Mouse (Mus musculus): Measurements from ENCODE around the gene Nudt11. TPM values are rescaled to one million over a fixed set of nuclear protein-coding genes. Genes with fewer than 3 reads are reported as not detected.
"Not testable (repeated sequence)": the region's sequence is repeated elsewhere in the genome, so short reads cannot be mapped to it uniquely, and the experiment has no call there.

Nudt11 gene
- total RNA-seq (2012; rRNA removed): not detected in 2 replicates
- polyA plus RNA-seq (2012; ENCODE audit: insufficient read depth in 1 of 2, insufficient read length in 2 of 2, low read depth in 1 of 2, low replicate concordance in 2 of 2, missing spikeins in 1 of 2): not detected

DNA sequence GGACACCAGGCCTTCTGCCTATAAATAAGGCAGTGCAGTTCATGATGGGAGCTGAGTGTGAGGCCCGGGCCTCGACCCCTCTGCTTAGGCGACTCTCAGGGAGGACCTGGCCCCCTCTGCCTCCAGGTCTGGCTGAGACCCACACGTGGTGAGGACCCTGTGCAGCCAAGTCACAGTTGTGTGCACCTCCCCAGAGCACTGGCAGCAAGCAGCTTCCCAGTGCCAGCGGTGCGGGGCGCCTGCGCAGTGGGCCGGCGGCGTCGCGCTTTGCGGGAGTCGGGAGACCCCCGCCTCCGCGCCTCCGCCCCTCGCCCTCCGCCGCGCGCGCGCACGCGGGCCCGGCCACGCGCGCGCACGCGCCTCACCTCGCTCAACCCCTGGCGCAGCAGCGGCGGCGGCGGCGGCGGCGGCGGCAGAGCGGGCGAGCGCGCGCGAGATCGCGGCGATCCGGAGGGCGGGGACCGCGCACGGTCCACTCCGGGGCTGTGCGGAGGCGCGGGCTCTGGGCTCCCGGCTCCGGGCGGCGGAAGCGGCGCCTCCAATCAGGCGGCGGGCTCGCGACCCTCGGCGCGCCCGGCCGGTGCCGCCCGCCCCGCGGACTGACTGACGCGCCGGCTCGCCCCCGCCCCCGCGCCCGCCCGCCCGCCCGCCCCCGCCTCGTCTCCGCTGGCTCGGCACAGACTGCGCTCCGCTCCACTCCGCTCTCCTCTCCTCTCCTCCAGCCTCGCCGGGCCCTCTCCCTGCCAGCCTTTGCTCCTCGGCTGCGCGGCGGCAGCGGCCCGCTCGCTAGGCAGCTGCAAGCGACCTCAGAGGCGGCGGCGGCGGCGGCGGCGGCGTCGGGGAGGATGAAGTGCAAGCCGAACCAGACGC lies at the start of gene Nudt11:
Gene Nudt11, plus strand, starts transcription at position 388 of the 870 bp plus-strand sequence.
- not testable (repeated sequence) for H3K4me1 ChIP-seq (ENCODE audit: control insufficient read depth in 1 of 2, insufficient read depth in 2 of 2, low read length in 2 of 2); H3K4me3 ChIP-seq (ENCODE audit: control insufficient read depth in 1 of 2, insufficient read depth in 1 of 2, low read depth in 2 of 2, low read length in 2 of 2); H3K79me2 ChIP-seq (ENCODE audit: control insufficient read depth, insufficient read depth, low read length, poor library complexity); H3K27ac ChIP-seq (ENCODE audit: control insufficient read depth, low read depth, low read length); H3K9ac ChIP-seq (ENCODE audit: control insufficient read depth, low read depth, low read length, poor library complexity, severe bottlenecking); H3K27me3 ChIP-seq (ENCODE audit: control insufficient read depth in 1 of 2, insufficient read depth in 2 of 2, low read length in 2 of 2); H3K9me3 ChIP-seq (replicated peaks; ENCODE audit: insufficient read depth, low read length); DNase-seq (ENCODE audit: low read depth, low spot score); H3K36me3 ChIP-seq (ENCODE audit: control insufficient read depth in 1 of 2, insufficient read depth in 2 of 2, low read length in 2 of 2)

DNA sequence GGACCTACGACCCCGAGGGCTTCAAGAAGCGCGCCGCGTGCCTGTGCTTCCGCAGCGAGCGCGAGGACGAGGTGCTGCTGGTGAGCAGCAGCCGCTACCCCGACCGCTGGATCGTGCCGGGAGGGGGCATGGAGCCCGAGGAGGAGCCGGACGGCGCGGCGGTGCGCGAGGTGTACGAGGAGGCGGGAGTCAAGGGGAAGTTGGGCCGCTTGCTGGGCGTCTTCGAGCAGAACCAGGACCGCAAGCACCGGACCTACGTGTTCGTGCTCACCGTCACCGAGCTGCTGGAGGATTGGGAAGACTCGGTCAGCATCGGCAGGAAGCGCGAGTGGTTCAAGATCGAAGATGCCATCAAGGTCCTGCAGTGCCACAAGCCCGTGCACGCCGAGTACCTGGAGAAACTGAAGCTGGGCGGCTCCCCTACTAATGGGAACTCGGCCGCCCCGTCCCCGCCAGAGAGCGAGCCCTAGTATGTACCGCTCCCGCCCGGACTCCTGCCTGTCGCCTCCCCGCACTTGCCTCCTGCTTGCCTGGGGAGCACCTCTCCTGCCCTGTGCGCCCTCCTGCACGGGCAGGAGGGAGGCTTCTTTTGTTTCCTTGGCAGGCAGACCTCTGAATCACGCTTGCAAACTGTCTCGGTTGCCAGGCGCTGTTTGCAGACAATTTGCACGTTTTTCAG lies 822 bp downstream of the Nudt11 start:
- H3K9ac ChIP-seq (ENCODE audit: control insufficient read depth, low read depth, low read length, poor library complexity, severe bottlenecking); H3K4me1 ChIP-seq (ENCODE audit: control insufficient read depth in 1 of 2, insufficient read depth in 2 of 2, low read length in 2 of 2); DNase-seq (ENCODE audit: low read depth, low spot score); H3K79me2 ChIP-seq (ENCODE audit: control insufficient read depth, insufficient read depth, low read length, poor library complexity); H3K27ac ChIP-seq (ENCODE audit: control insufficient read depth, low read depth, low read length); H3K4me3 ChIP-seq (ENCODE audit: control insufficient read depth in 1 of 2, insufficient read depth in 1 of 2, low read depth in 2 of 2, low read length in 2 of 2); H3K27me3 ChIP-seq (ENCODE audit: control insufficient read depth in 1 of 2, insufficient read depth in 2 of 2, low read length in 2 of 2); H3K36me3 ChIP-seq (ENCODE audit: control insufficient read depth in 1 of 2, insufficient read depth in 2 of 2, low read length in 2 of 2); H3K9me3 ChIP-seq (replicated peaks; ENCODE audit: insufficient read depth, low read length): not testable (repeated sequence)

DNA sequence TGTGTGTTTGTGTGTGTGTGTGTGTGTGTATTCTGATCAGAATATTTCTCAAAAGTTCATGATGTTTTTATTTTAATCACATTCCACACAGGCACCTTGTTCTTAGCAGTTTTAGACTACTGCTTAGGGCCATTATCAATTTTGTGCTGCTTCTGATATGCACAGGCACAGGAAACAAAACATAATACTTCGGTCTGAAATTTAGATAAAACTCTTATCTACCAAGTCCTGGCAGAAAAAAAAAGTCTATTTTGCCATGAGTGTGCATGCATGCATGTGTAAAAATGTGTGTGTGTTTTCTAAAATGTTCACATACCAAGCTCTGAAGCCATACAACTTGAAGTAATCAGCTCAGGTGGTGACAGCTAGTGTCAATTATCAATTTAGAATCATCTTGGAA lies 14.3 kb downstream of the Nudt11 start:
- H3K36me3 ChIP-seq (ENCODE audit: control insufficient read depth in 1 of 2, insufficient read depth in 2 of 2, low read length in 2 of 2): no peaks in the 10 kb centered on the region; a peak in 1 of 4 replicates
- no peak for TF ChIP-seq CHD2 (IDR thresholded peaks at IDR 0.05; ENCODE audit: low read length)
- peak in 1 of 2 experiments; percentile 63; a peak in 1 of 4 replicates for TF ChIP-seq EP300 (IDR thresholded peaks at IDR 0.05; ENCODE audit: low read depth in 1 of 2, low read length in 2 of 2)
- peak; percentile 79 for TF ChIP-seq TCF12 (IDR thresholded peaks at IDR 0.05; ENCODE audit: low read depth, low read length)
- TF ChIP-seq GATA1 (IDR thresholded peaks at IDR 0.05; ENCODE audit: low read depth, low read length): peak; percentile 70
- no peak for TF ChIP-seq CHD1 (IDR thresholded peaks at IDR 0.05; ENCODE audit: low read depth, low read length)
- TF ChIP-seq ZNF384 (IDR thresholded peaks at IDR 0.05; ENCODE audit: low read depth, low read length): peak; percentile 75
- no peak for TF ChIP-seq MYB (IDR thresholded peaks at IDR 0.05; ENCODE audit: low read depth, low read length)
- no peaks in the 10 kb centered on the region for H3K9me3 ChIP-seq (replicated peaks; ENCODE audit: insufficient read depth, low read length)
- no peaks in the 10 kb centered on the region for H3K4me1 ChIP-seq (ENCODE audit: control insufficient read depth in 1 of 2, insufficient read depth in 2 of 2, low read length in 2 of 2)
- no peaks in the 10 kb centered on the region for H3K79me2 ChIP-seq (ENCODE audit: control insufficient read depth, insufficient read depth, low read length, poor library complexity)
- DNase-seq (ENCODE audit: low read depth, low spot score): peak; percentile 18
- H3K9ac ChIP-seq (ENCODE audit: control insufficient read depth, low read depth, low read length, poor library complexity, severe bottlenecking): no peak overlapping the region
- H3K27ac ChIP-seq (ENCODE audit: control insufficient read depth, low read depth, low read length): no peak overlapping the region; the same call in 1 of the 2 replicates
- no peak overlapping the region for H3K4me3 ChIP-seq (ENCODE audit: control insufficient read depth in 1 of 2, insufficient read depth in 1 of 2, low read depth in 2 of 2, low read length in 2 of 2)
- no peaks in the 10 kb centered on the region for H3K27me3 ChIP-seq (ENCODE audit: control insufficient read depth in 1 of 2, insufficient read depth in 2 of 2, low read length in 2 of 2)

All from MEL (cell line).